Mouse (Mus musculus) spleen, adult 2 months (tissue): ENCODE results near the gene Igsf11. TPM values are rescaled to one million over a fixed set of nuclear protein-coding genes. Genes with fewer than 3 reads are reported as not detected.

Experiments used
- DNase-seq, 2 experiments: peaks; one replicate each; pipeline versions ENCODE4 v3.0.0 to v3.0.0-alpha.2; 2012 to 2021; ENCODE audit warnings: low spot score in 2 of 2, low read depth in 1 of 2
- H3K27ac ChIP-seq: fragments of 200-500 bp; 2 replicates; pipeline ENCODE4 v1.5.1; 2012; ENCODE audit warnings: low read length, inconsistent platforms; ENCODE audit not compliant: insufficient read depth
- H3K27me3 ChIP-seq: fragments of 200-500 bp; 2 replicates; pipeline ENCODE4 v1.6.1; 2012; ENCODE audit warnings: mild to moderate bottlenecking, moderate library complexity, low read length, inconsistent platforms; ENCODE audit not compliant: control insufficient read depth, insufficient read depth
- H3K36me3 ChIP-seq: fragments of 200-500 bp; 2 replicates; pipeline ENCODE4 v1.6.1; 2012; ENCODE audit warnings: mild to moderate bottlenecking, low read length, inconsistent platforms; ENCODE audit not compliant: control insufficient read depth, insufficient read depth
- H3K4me1 ChIP-seq: fragments of 200-500 bp; 2 replicates; pipeline ENCODE4 v1.6.1; 2011; ENCODE audit warnings: inconsistent platforms; ENCODE audit not compliant: control insufficient read depth, insufficient read depth, insufficient read length
- H3K4me3 ChIP-seq: fragments of 200-500 bp; 2 replicates; pipeline ENCODE4 v1.5.1; 2011; ENCODE audit warnings: mild to moderate bottlenecking, inconsistent platforms; ENCODE audit not compliant: insufficient read depth, insufficient read length; ENCODE audit errors: extremely low read depth
- CTCF ChIP-seq: fragments of 200-500 bp; IDR thresholded peaks from 2 replicates; pipeline ENCODE4 v1.5.1; 2011; ENCODE audit warnings: mild to moderate bottlenecking, inconsistent platforms; ENCODE audit not compliant: insufficient read depth, insufficient read length, insufficient replicate concordance; ENCODE audit errors: extremely low read depth
- POLR2A ChIP-seq: fragments of 200-500 bp; IDR thresholded peaks from 2 replicates; pipeline ENCODE4 v1.6.1; 2011; ENCODE audit warnings: low read depth, low read length, inconsistent platforms
- WGBS: fragments of 180-500 bp; shearing (Covaris S2); methylation state at CpG from one replicate; pipeline ENCODE4 v1.1.7; 2018; 5-methylcytosine and 5-hydroxymethylcytosine counted together
- polyA plus RNA-seq: library from polyadenylated mRNA; depleted of rRNA; stranded (reverse); fragments of >200 nt; gene quantifications from 2 replicates; pipeline ENCODE4 v1.2.3, GENCODE M21; 2012

Gene Igsf11
- polyA plus RNA-seq, 1 experiment, result 0.21 TPM

DNA sequence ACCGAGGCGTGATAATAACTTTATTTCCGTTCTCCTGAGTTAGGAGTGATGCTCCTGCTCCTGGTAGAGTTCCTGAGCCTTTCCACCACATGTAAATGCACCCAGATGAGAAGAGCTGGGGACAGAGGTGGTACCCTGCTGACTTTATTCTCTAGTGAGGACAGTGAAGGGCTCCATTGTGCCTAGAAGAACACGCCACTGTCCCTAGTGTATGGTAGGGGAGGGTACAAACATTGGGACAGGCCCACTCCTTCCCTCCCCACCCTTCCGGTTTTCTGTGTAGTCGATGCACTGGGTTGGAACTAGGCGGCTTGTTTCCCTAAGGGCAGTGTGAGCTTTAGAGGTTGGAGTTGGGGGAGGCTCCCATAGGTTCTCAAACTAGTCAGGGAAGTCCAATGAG lies 36.3 kb downstream of the Igsf11 start:
- TF ChIP-seq POLR2A (no peak), CTCF (no peak)
- H3K27me3 ChIP-seq, result no peaks in the 10 kb centered on the region
- no peaks in the 10 kb centered on the region for H3K4me1 ChIP-seq
- DNase-seq, result no peak
- H3K36me3 ChIP-seq, result no peaks in the 10 kb centered on the region
- no peak overlapping the region for H3K27ac ChIP-seq
- H3K4me3 ChIP-seq, result no peak overlapping the region
- 80% methylated on average over 7 of the region's 7 CpGs for WGBS

DNA sequence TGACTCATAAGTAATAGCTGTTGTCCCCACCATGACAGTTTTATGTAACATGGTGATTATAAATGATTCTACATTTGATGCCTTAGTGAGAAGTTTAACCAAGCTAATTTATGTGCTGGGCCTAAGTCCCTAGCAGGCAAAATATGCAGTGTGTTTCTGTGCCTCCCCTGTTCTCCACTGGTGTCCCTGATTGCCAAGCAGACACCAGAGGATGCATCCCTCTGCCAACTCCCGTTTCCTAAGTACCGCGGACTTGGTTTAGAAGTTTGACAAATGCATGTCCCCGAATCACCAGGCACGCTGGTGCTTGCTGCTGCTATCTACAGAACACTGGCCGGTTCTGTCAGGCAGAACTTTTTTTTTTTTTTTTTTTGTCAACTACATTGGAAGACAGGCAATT lies 39.0 kb downstream of the Igsf11 start:
- 82% methylated on average over 6 of the region's 6 CpGs for WGBS
- H3K4me3 ChIP-seq, result no peak overlapping the region
- no peaks in the 10 kb centered on the region for H3K27me3 ChIP-seq
- no peak overlapping the region for H3K27ac ChIP-seq
- DNase-seq, result no peak
- no peaks in the 10 kb centered on the region for H3K36me3 ChIP-seq
- no peaks in the 10 kb centered on the region for H3K4me1 ChIP-seq
- TF ChIP-seq POLR2A (no peak), CTCF (no peak)

DNA sequence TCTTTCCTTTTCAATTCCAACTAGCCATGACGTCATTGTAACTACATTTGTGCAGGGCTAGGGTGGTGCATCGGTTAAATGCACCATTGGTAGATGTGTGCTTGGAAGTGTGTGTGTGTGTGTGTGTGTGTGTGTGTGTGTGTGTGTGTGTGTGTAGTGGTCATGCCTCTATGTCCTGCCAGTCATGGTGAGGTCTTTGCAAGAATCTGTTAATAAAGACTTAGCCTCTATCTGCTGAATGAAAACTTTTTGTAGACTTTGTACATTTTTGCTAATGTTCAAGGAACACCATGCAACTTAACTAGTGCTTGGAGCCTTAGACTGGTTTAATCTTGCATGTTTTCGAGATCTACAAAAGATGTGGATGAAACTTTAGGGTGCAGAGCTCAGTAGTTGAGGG lies 48.3 kb downstream of the Igsf11 start:
- DNase-seq, result no peak
- H3K36me3 ChIP-seq, result no peaks in the 10 kb centered on the region
- H3K27ac ChIP-seq, result no peak overlapping the region
- 82% methylated on average over 3 of the region's 3 CpGs for WGBS
- TF ChIP-seq POLR2A, result no peak
- no peak for TF ChIP-seq CTCF
- no peak overlapping the region for H3K4me3 ChIP-seq
- H3K27me3 ChIP-seq, result no peaks in the 10 kb centered on the region
- no peaks in the 10 kb centered on the region for H3K4me1 ChIP-seq

DNA sequence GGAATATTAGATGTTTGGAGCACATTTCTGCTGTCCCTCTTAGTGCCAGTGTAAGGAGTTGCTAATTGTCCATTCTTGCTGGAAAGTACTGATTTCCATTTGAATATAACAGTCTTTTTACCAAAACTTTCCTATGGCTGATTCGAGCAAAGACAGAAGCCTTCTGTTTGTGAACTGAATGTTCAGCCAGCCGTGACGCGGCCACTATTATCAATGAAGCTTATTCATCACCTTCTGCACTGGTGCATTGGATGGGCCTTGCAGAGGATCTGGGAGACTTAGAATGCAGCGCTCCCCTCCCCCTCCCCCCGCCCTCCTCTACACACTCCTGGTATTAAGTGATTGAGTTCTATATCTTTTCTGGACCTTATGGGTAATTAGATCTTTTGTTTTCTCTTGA lies 48.8 kb downstream of the Igsf11 start:
- H3K27me3 ChIP-seq, result no peaks in the 10 kb centered on the region
- TF ChIP-seq POLR2A (no peak), CTCF (no peak)
- no peaks in the 10 kb centered on the region for H3K36me3 ChIP-seq
- H3K27ac ChIP-seq, result no peak overlapping the region
- H3K4me3 ChIP-seq, result no peak overlapping the region
- H3K4me1 ChIP-seq, result no peaks in the 10 kb centered on the region
- no peak for DNase-seq
- WGBS, result 96% methylated on average over 6 of the region's 6 CpGs

DNA sequence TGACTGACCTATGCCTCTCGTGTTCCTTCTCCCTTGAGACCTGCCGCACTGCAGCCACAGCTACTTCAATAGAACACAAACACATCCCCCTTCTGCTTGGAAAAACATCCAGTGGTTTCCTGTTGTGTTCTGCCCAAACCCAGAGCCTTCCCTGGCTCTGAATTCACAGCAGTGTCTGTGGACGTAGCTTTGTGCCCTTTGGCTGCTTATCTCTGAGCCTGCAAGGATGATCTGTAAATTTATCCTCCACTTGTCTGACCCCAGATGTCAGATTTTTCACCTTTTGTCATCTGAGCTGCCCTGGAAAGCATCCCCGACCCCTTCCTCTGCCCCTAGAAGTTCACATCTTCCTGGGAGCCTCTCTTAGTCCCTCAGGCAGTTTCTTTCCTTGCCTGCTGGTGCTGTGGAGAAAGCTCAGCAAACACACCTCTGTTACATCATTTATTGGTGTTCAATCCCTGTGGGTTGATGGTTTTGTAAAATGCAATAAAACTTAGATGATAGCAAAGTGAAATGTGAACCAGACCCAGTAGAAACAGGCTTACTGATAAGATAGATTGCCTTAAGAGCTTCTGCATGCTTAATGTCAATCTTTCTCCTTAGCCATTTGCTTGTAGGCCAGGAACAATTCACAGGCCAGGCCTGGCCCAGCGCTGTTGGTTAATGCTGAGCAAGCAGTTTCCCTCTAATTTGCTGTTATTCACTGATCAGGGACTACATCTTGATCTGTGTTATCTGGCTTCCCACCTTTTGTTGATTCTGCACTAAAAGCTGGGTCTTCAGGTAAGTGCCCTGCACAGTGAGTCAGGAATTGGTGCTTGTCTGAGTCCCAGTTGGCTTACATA lies 51.5 kb downstream of the Igsf11 start:
- DNase-seq, result no peak
- H3K36me3 ChIP-seq, result no peaks in the 10 kb centered on the region
- H3K27me3 ChIP-seq, result no peaks in the 10 kb centered on the region
- no peak overlapping the region for H3K27ac ChIP-seq
- 63% methylated on average over 5 of the region's 5 CpGs for WGBS
- TF ChIP-seq POLR2A (no peak), CTCF (no peak)
- H3K4me1 ChIP-seq, result no peaks in the 10 kb centered on the region
- H3K4me3 ChIP-seq, result no peak overlapping the region

DNA sequence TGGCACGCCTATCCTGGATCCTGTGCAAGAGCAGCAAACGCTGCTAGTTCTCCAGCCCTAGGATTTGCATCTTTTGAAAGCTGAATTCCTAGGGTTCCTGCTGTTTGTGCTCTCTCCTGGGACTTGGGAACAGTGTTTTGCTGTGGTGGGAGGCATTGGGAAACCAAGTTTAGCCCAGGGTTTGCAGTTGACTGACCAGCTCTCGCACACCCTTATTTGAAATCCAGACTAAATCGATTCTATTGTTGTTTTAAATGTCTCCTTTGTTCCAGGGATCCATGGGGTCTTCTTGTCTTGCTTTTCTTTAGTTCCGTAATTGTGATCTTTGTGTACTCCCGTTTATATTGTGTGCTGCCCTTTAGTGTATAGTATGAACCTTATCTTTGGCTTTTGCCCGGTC lies 52.6 kb downstream of the Igsf11 start:
- no peaks in the 10 kb centered on the region for H3K36me3 ChIP-seq
- TF ChIP-seq POLR2A (no peak), CTCF (no peak)
- H3K27ac ChIP-seq, result no peak overlapping the region
- no peak overlapping the region for H3K4me3 ChIP-seq
- H3K4me1 ChIP-seq, result no peaks in the 10 kb centered on the region
- WGBS, result 84% methylated on average over 7 of the region's 7 CpGs
- no peaks in the 10 kb centered on the region for H3K27me3 ChIP-seq
- DNase-seq, result no peak

DNA sequence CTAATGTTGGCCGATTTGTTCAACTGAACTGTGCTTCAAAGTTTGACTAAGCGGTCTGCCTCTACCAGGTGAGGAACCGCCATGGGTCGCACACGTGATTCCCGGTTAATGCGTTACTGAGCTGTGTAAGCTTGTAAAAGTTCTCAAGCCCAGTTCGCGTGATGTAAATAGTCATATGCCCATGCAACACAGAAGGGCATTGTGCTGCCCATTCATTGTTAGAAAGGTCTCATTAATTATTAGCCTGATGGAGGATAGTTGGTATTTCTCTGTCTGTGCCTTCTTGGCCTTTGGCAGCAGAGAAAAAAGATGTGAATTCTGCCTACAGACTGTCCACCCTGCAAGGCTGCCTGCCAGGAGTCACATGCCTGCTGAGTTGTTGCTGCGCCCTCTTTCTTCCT lies 53.1 kb downstream of the Igsf11 start:
- 93% methylated on average over 10 of the region's 10 CpGs for WGBS
- no peak overlapping the region for H3K27ac ChIP-seq
- no peaks in the 10 kb centered on the region for H3K27me3 ChIP-seq
- no peak overlapping the region for H3K4me3 ChIP-seq
- TF ChIP-seq POLR2A (no peak), CTCF (no peak)
- no peak for DNase-seq
- no peaks in the 10 kb centered on the region for H3K4me1 ChIP-seq
- H3K36me3 ChIP-seq, result no peaks in the 10 kb centered on the region
